ENCODE assay signal across 22 mouse cellular contexts in genomic region chr2:61532326-61532725, GRCm38 (mm10). TPM values are rescaled to one million over a fixed set of nuclear protein-coding genes. Genes with fewer than 3 reads are reported as not detected.
DNase-seq lines count a peak whose midpoint lies in the region; ATAC-seq and TF ChIP-seq lines count a peak whose summit lies in the region.
"Had no signal": no experiment of that assay in that cellular context is flagged by ENCODE, and none has a peak within 500 bp of the region (broad histone marks: within the 10 kb centered on the region; RNA-seq: fewer than 3 reads in every experiment).

No protein-coding gene starts in this region.

- H3ac ChIP-seq in myocyte (ENCODE audit: control insufficient read depth, insufficient read length) = no peak overlapping the region

- ATAC-seq in liver, embryonic 11.5 days (replicated peaks; ENCODE audit: low FRiP score) = no peak
- no peak for ATAC-seq in hindbrain, embryonic 13.5 days (ENCODE audit: low FRiP score)
- ATAC-seq: activated CD4-positive, CD25-positive, alpha-beta regulatory T cell, adult 4 months; CD4-positive, CD25-positive, alpha-beta regulatory T cell, adult 4 months; liver, embryonic 12.5 days had no signal

- H3K27ac ChIP-seq in liver, adult 2 months (replicated peaks; ENCODE audit: insufficient read depth, low read depth, low read length) = peak overlapping the region; percentile 34; the same call in 1 of the 2 replicates
- H3K27ac ChIP-seq in liver, embryonic 11.5 days (ENCODE audit: low read depth, low read length) = no peak overlapping the region
- peak overlapping the region; percentile 81; the same call in 1 of the 2 replicates for H3K27ac ChIP-seq in embryonic fibroblast, embryonic 13.5 days (ENCODE audit: insufficient read depth, low read length)
- H3K27ac ChIP-seq in hindbrain, embryonic 13.5 days = no peak overlapping the region
- H3K27ac ChIP-seq: heart, adult 2 months; hindbrain, postnatal 0 days; liver, embryonic 12.5 days; lung, embryonic 15.5 days had no signal

- 11% methylated on average over 3 of the region's 3 CpGs for WGBS in liver, adult 2 months
- WGBS in liver, embryonic 11.5 days = 75% methylated on average over 3 of the region's 3 CpGs
- 81% methylated on average over 3 of the region's 3 CpGs for WGBS in hindbrain, embryonic 13.5 days

- no peak for TF ChIP-seq CTCF in liver, adult 2 months (IDR thresholded peaks at IDR 0.05; ENCODE audit: low read depth, low read length)
- TF ChIP-seq CTCF in embryonic fibroblast, embryonic 13.5 days (IDR thresholded peaks at IDR 0.05; ENCODE audit: borderline replicate concordance, insufficient read depth, low read length) = no peak

- no peak for TF ChIP-seq POLR2A in liver, adult 2 months (IDR thresholded peaks at IDR 0.05; ENCODE audit: extremely low read depth, insufficient read depth, low read length)
- TF ChIP-seq POLR2A in embryonic fibroblast, embryonic 13.5 days (IDR thresholded peaks at IDR 0.05; ENCODE audit: low read depth, low read length) = no peak
- TF ChIP-seq POLR2A in myocyte (IDR thresholded peaks at IDR 0.05; ENCODE audit: insufficient read length, low read depth) = no peak

- no peaks in the 10 kb centered on the region for H3K27me3 ChIP-seq in liver, adult 2 months (ENCODE audit: control insufficient read depth, insufficient read depth, low read length)
- no peaks in the 10 kb centered on the region for H3K27me3 ChIP-seq in liver, embryonic 11.5 days (replicated peaks; ENCODE audit: control insufficient read depth, insufficient read depth, low read length)
- H3K27me3 ChIP-seq in myocyte (ENCODE audit: control insufficient read depth, insufficient read depth, insufficient read length) = no peaks in the 10 kb centered on the region
- no peaks in the 10 kb centered on the region for H3K27me3 ChIP-seq in hindbrain, embryonic 13.5 days
- H3K27me3 ChIP-seq: liver, embryonic 12.5 days; lung, embryonic 15.5 days had no signal

- no peaks in the 10 kb centered on the region for H3K4me1 ChIP-seq in liver, adult 2 months (ENCODE audit: control insufficient read depth, insufficient read depth, low read length)
- H3K4me1 ChIP-seq in liver, embryonic 11.5 days (replicated peaks; ENCODE audit: control insufficient read depth, insufficient read depth, low read length) = no peaks in the 10 kb centered on the region
- H3K4me1 ChIP-seq in embryonic fibroblast, embryonic 13.5 days (ENCODE audit: control insufficient read depth, insufficient read depth, low read length) = peaks cover 3% of the 10 kb centered on the region; the same call in 1 of the 2 replicates
- no peaks in the 10 kb centered on the region for H3K4me1 ChIP-seq in hindbrain, embryonic 13.5 days (replicated peaks)
- H3K4me1 ChIP-seq: liver, embryonic 12.5 days; lung, embryonic 15.5 days had no signal

- peak; percentile 34 for DNase-seq in adrenal gland, adult 2 months
- DNase-seq in adrenal gland, postnatal 14 days = no peak
- peak; percentile 75 for DNase-seq in liver, adult 2 months (ENCODE audit: extremely low read depth, low read depth, low spot score)
- DNase-seq in liver, embryonic 11.5 days (ENCODE audit: low spot score) = no peak
- no peak for DNase-seq in right cerebral cortex, adult 18-20 months
- DNase-seq: cerebellum, adult 11-12 months; embryo, embryonic 11 days; gastrocnemius, adult 2 months; heart, adult 2 months; heart, postnatal 4 days; kidney, adult 18-20 months; kidney, postnatal 10 days; left cerebral cortex, postnatal 4 days; thymus, postnatal 25 days had no signal

- no peaks in the 10 kb centered on the region for H3K79me2 ChIP-seq in liver, adult 2 months (ENCODE audit: control insufficient read depth, insufficient read depth, low read length)
- H3K79me2 ChIP-seq in myocyte (ENCODE audit: control insufficient read depth, insufficient read depth) = no peaks in the 10 kb centered on the region

- H3K9ac ChIP-seq in liver, adult 2 months (ENCODE audit: low read depth, low read length) = no peak overlapping the region
- H3K9ac ChIP-seq in liver, embryonic 11.5 days (ENCODE audit: low read depth, low read length) = no peak overlapping the region
- no peak overlapping the region for H3K9ac ChIP-seq in hindbrain, embryonic 13.5 days
- H3K9ac ChIP-seq: liver, embryonic 12.5 days; lung, embryonic 15.5 days had no signal

- no peaks in the 10 kb centered on the region for H3K36me3 ChIP-seq in liver, adult 2 months (ENCODE audit: control insufficient read depth, insufficient read depth, low read length)
- H3K36me3 ChIP-seq in liver, embryonic 11.5 days (ENCODE audit: control insufficient read depth, insufficient read depth, low read length) = no peaks in the 10 kb centered on the region
- no peaks in the 10 kb centered on the region for H3K36me3 ChIP-seq in myocyte (ENCODE audit: control insufficient read depth, insufficient read depth)
- H3K36me3 ChIP-seq in hindbrain, embryonic 13.5 days = no peaks in the 10 kb centered on the region
- H3K36me3 ChIP-seq: liver, embryonic 12.5 days; lung, embryonic 15.5 days had no signal

- H3K4me2 ChIP-seq in liver, embryonic 11.5 days = no peak overlapping the region
- no peak overlapping the region for H3K4me2 ChIP-seq in myocyte (ENCODE audit: low read depth)
- no peak overlapping the region for H3K4me2 ChIP-seq in hindbrain, embryonic 13.5 days
- H3K4me2 ChIP-seq: liver, embryonic 12.5 days; lung, embryonic 15.5 days had no signal

- H3K9me3 ChIP-seq in liver, embryonic 11.5 days (ENCODE audit: control insufficient read depth, low read length) = no peaks in the 10 kb centered on the region
- H3K9me3 ChIP-seq in hindbrain, embryonic 13.5 days = no peaks in the 10 kb centered on the region
- H3K9me3 ChIP-seq: liver, embryonic 12.5 days; lung, embryonic 15.5 days had no signal

- H3K4me3 ChIP-seq in liver, adult 2 months (ENCODE audit: insufficient read depth, low read depth, low read length) = no peak overlapping the region
- H3K4me3 ChIP-seq in liver, embryonic 11.5 days (ENCODE audit: low read depth, low read length) = no peak overlapping the region
- H3K4me3 ChIP-seq in embryonic fibroblast, embryonic 13.5 days (ENCODE audit: insufficient read depth, low read length) = no peak overlapping the region
- H3K4me3 ChIP-seq in myocyte = no peak overlapping the region
- no peak overlapping the region for H3K4me3 ChIP-seq in hindbrain, embryonic 13.5 days
- H3K4me3 ChIP-seq: gastrocnemius, adult 2 months; heart, adult 2 months; liver, embryonic 12.5 days; lung, embryonic 15.5 days had no signal

TF ChIP-seq in myocyte, 11 proteins besides CTCF, POLR2A, EP300 and RAD21:
- peak; percentile 66 for TF ChIP-seq CEBPB (IDR thresholded peaks at IDR 0.05; ENCODE audit: insufficient read depth, poor library complexity, severe bottlenecking)
- TF ChIP-seq MAX (IDR thresholded peaks at IDR 0.05; ENCODE audit: low read depth) = no peak

RNA-seq across cellular contexts. Expression of gene Tank, which starts 46.1 kb away (rescaled TPM):
- 10 to 100 TPM; 37.5 to 55.3 TPM for total RNA-seq in adrenal gland, adult 2 months (2021)
- 2.1 and 2.6 TPM in 2 replicates for polyA plus RNA-seq in adrenal gland, adult 2 months (2012; rRNA removed)
- 40.4 and 47.9 TPM in 2 replicates for total RNA-seq in adrenal gland, postnatal 14 days (2021)
- total RNA-seq in liver, adult 2 months (2014; rRNA removed) = 11.1 and 12.4 TPM in 2 replicates
- polyA plus RNA-seq in liver, adult 2 months (2012; rRNA removed) = 4.2 TPM in 2 replicates
- polyA plus RNA-seq in liver, embryonic 11.5 days (2014; fragmentation: Nextera tagmentation; extraction: Ambion mirVana) = 34.0 and 35.5 TPM in 2 replicates
- polyA plus RNA-seq in embryonic fibroblast, embryonic 13.5 days (2011; ENCODE audit: insufficient read length, low read depth, missing spikeins) = 54.7 and 55.5 TPM in 2 replicates
- polyA plus RNA-seq in myocyte (2012; fragmentation: generic; extraction: Trizol) = 13.2 TPM
- 25.3 and 26.8 TPM in 2 replicates for polyA plus RNA-seq in hindbrain, embryonic 13.5 days (2015; fragmentation: Nextera tagmentation; extraction: Ambion mirVana)

Comparison
In these comparisons a context has a peak if more than half of its experiments do, and no peak if none do; other contexts are left out.
1. DNase-seq: peak in adrenal gland, adult 2 months (single experiment) and liver, adult 2 months (single experiment); none in adrenal gland, postnatal 14 days (single experiment), liver, embryonic 11.5 days (single experiment) and right cerebral cortex, adult 18-20 months (single experiment).
2. H3K27ac ChIP-seq: peak in liver, adult 2 months (single experiment) and embryonic fibroblast, embryonic 13.5 days (single experiment); none in liver, embryonic 11.5 days (single experiment) and hindbrain, embryonic 13.5 days (single experiment).